Comparison of ENCODE assay signal across 8 mouse cellular contexts in the genomic region with DNA sequence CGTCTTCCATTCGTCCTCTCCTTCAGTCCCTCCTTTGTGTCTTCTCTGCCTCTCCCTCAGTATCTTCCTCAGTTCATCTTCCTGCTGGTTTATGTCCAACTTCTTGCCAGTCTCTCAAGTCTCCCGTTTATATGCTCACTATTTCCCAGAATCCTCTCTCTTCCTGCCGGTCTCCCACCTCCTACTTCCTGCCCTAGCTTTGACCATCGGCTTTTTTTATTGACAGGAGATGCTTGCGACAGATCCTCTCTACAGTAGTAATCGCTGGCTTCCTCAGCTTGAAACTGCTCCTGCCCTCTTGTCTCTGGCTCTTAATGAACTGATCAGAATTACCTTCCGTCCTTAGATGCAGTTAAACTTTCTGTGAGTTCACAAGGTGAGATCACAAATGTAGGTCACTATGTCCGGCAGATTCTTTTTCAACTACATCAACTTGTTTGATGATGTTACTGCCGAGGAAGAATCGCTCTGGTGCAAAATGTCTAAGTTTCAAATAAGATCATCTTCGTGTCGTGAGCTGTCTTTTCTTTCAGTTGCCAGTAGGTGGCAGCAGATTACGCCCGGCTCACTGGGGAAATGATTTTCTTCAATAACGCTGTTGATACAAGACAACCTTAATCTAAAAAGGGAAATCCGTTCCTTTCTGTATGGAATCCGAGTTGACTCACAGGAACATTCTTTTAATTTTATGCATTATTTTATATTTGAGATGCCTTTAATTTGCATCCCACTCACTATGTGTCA. TPM values are rescaled to one million over a fixed set of nuclear protein-coding genes. Genes with fewer than 3 reads are reported as not detected.
DNase-seq lines count a peak whose midpoint lies in the region; ATAC-seq and TF ChIP-seq lines count a peak whose summit lies in the region.

No protein-coding gene starts in this region.

- H3K36me3 ChIP-seq in intestine, embryonic 15.5 days = no peaks in the 10 kb centered on the region
- no peaks in the 10 kb centered on the region for H3K36me3 ChIP-seq in liver, embryonic 11.5 days (ENCODE audit: control insufficient read depth, insufficient read depth, low read length)

- TF ChIP-seq POLR2A in embryonic fibroblast, embryonic 13.5 days (IDR thresholded peaks at IDR 0.05; ENCODE audit: low read depth, low read length) = no peak

- TF ChIP-seq CTCF in embryonic fibroblast, embryonic 13.5 days (IDR thresholded peaks at IDR 0.05; ENCODE audit: borderline replicate concordance, insufficient read depth, low read length) = peak; percentile 37; the same call in 1 of the 2 replicates

- no peak overlapping the region for H3K4me3 ChIP-seq in embryonic fibroblast, embryonic 13.5 days (ENCODE audit: insufficient read depth, low read length)
- H3K4me3 ChIP-seq in intestine, embryonic 15.5 days (replicated peaks) = peak overlapping the region; percentile 18; the same call in 1 of the 2 replicates
- H3K4me3 ChIP-seq in liver, embryonic 11.5 days (ENCODE audit: low read depth, low read length) = 0 out of 2 replicates have a peak overlapping the region, but pooled peaks have one; percentile 22

- H3K4me2 ChIP-seq in intestine, embryonic 15.5 days (replicated peaks) = peak overlapping the region; percentile 53
- peak overlapping the region; percentile 51 for H3K4me2 ChIP-seq in liver, embryonic 11.5 days

- 0 out of 2 replicates have a peak, but pooled peaks cover 4% of the 10 kb centered on the region for H3K9me3 ChIP-seq in intestine, embryonic 15.5 days
- H3K9me3 ChIP-seq in liver, embryonic 11.5 days (ENCODE audit: control insufficient read depth, low read length) = peaks cover 12% of the 10 kb centered on the region; the same call in 1 of the 2 replicates

- 31% methylated on average over 18 of the region's 18 CpGs for WGBS in intestine, embryonic 15.5 days
- 32% methylated on average over 18 of the region's 18 CpGs for WGBS in liver, embryonic 11.5 days

- H3K9ac ChIP-seq in intestine, embryonic 15.5 days = no peak overlapping the region
- H3K9ac ChIP-seq in liver, embryonic 11.5 days (ENCODE audit: low read depth, low read length) = no peak overlapping the region

- DNase-seq in ovary, postnatal 36 days (ENCODE audit: low spot score) = peak; percentile 44
- no peak for DNase-seq in ovary, postnatal 10 days (ENCODE audit: low spot score)
- DNase-seq in adrenal gland, postnatal 25 days = peak; percentile 27
- no peak for DNase-seq in liver, embryonic 11.5 days (ENCODE audit: low spot score)
- peak; percentile 52 to 65 for DNase-seq in natural killer cell, adult 2 months (ENCODE audit: low spot score in 2 of 2)
- DNase-seq in thymus, postnatal 36 days = peak; percentile 51 to 52

- no peak for ATAC-seq in intestine, embryonic 15.5 days
- no peak for ATAC-seq in liver, embryonic 11.5 days (replicated peaks; ENCODE audit: low FRiP score)

- H3K4me1 ChIP-seq in embryonic fibroblast, embryonic 13.5 days (ENCODE audit: control insufficient read depth, insufficient read depth, low read length) = peaks cover 3% of the 10 kb centered on the region; the same call in 1 of the 2 replicates
- H3K4me1 ChIP-seq in intestine, embryonic 15.5 days (replicated peaks) = no peaks in the 10 kb centered on the region
- no peaks in the 10 kb centered on the region for H3K4me1 ChIP-seq in liver, embryonic 11.5 days (replicated peaks; ENCODE audit: control insufficient read depth, insufficient read depth, low read length)

- no peaks in the 10 kb centered on the region for H3K27me3 ChIP-seq in intestine, embryonic 15.5 days (replicated peaks)
- no peaks in the 10 kb centered on the region for H3K27me3 ChIP-seq in liver, embryonic 11.5 days (replicated peaks; ENCODE audit: control insufficient read depth, insufficient read depth, low read length)

- no peak overlapping the region for H3K27ac ChIP-seq in embryonic fibroblast, embryonic 13.5 days (ENCODE audit: insufficient read depth, low read length)
- no peak overlapping the region for H3K27ac ChIP-seq in intestine, embryonic 15.5 days
- no peak overlapping the region for H3K27ac ChIP-seq in liver, embryonic 11.5 days (ENCODE audit: low read depth, low read length)

RNA-seq across cellular contexts. Expression of a gene that starts 46.6 kb away (rescaled TPM):
- 83.2 and 90.0 TPM in 2 replicates for total RNA-seq in adrenal gland, postnatal 25 days (2021)
- 82.5 and 103 TPM in 2 replicates for polyA plus RNA-seq in embryonic fibroblast, embryonic 13.5 days (2011; ENCODE audit: insufficient read length, low read depth, missing spikeins)
- polyA plus RNA-seq in intestine, embryonic 15.5 days (2015; fragmentation: Nextera tagmentation; extraction: Ambion mirVana) = 89.8 and 102 TPM in 2 replicates
- polyA plus RNA-seq in liver, embryonic 11.5 days (2014; fragmentation: Nextera tagmentation; extraction: Ambion mirVana) = 105 and 106 TPM in 2 replicates

Comparison
In these comparisons a context has a peak if more than half of its experiments do, and no peak if none do; other contexts are left out.
1. DNase-seq: peak in ovary, postnatal 36 days (single experiment), adrenal gland, postnatal 25 days (single experiment), natural killer cell, adult 2 months (2 of 2) and thymus, postnatal 36 days (2 of 2); none in ovary, postnatal 10 days (single experiment) and liver, embryonic 11.5 days (single experiment).